Mouse (Mus musculus) limb, embryonic 15.5 days (tissue): ENCODE measurements around the gene Ace. TPM values are rescaled to one million over a fixed set of nuclear protein-coding genes. Genes with fewer than 3 reads are reported as not detected.

Experiments
- ATAC-seq: fragments of 200-750 bp; cut with Nextera tagmentation; 2 replicates; pipeline ENCODE4 v1.8.0; 2017; ENCODE audit warnings: low read depth, moderate TSS enrichment; ENCODE audit not compliant: insufficient number of reproducible peaks, low FRiP score, low TSS enrichment
- H3K27ac ChIP-seq: fragments of 300-500 bp; sonication (generic); 2 replicates; pipeline ENCODE4 v1.5.1; 2015; ENCODE audit warnings: moderate library complexity, mild to moderate bottlenecking, inconsistent platforms
- H3K27me3 ChIP-seq: fragments of 300-500 bp; sonication (generic); 2 replicates; pipeline ENCODE4 v1.6.1; 2015; ENCODE audit warnings: inconsistent platforms
- H3K36me3 ChIP-seq: fragments of 300-500 bp; sonication (generic); 2 replicates; pipeline ENCODE4 v1.6.1; 2015; ENCODE audit warnings: inconsistent platforms
- H3K4me1 ChIP-seq: fragments of 300-500 bp; sonication (generic); 2 replicates; pipeline ENCODE4 v1.6.1; 2015; ENCODE audit warnings: inconsistent platforms
- H3K4me2 ChIP-seq: fragments of 300-500 bp; sonication (generic); 2 replicates; pipeline ENCODE4 v1.6.1; 2015; ENCODE audit warnings: mild to moderate bottlenecking, inconsistent platforms
- H3K4me3 ChIP-seq: fragments of 300-500 bp; sonication (generic); 2 replicates; pipeline ENCODE4 v1.5.1; 2015; ENCODE audit warnings: mild to moderate bottlenecking, inconsistent platforms
- H3K9ac ChIP-seq: fragments of 300-500 bp; sonication (generic); 2 replicates; pipeline ENCODE4 v1.6.1; 2015; ENCODE audit warnings: inconsistent platforms
- H3K9me3 ChIP-seq: fragments of 300-500 bp; sonication (generic); 2 replicates; pipeline ENCODE4 v1.6.1; 2016; ENCODE audit warnings: inconsistent platforms
- WGBS: fragments of 180-500 bp; shearing (Covaris S2); methylation state at CpG from one replicate; pipeline ENCODE4 v1.1.7; 2015; 5-methylcytosine and 5-hydroxymethylcytosine counted together
- polyA plus RNA-seq: library from polyadenylated mRNA; unstranded; fragments of >200 nt; fragmentation: Nextera tagmentation; extraction: Ambion mirVana; gene quantifications from 2 replicates; pipeline ENCODE4 v1.2.1, GENCODE M21; 2015

Ace gene
- polyA plus RNA-seq, 1 experiment from 2014 or later = 1.0 TPM

DNA sequence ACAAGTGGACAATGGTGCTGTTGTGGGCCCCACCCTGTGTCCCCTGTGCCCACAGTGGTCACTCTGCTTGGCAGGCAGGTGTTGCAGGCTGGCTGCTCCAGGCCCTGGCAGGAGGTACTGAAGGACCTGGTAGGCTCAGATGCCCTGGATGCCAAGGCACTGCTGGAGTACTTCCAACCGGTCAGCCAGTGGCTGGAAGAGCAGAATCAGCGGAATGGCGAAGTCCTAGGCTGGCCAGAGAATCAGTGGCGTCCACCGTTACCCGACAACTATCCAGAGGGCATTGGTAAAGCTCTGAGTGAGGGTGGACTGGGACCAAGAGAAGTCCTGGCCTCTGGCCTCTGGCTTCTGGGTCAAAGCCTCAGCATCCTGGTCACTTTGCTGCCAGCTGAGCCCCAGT lies 6.8 kb downstream of the Ace start:
- no peak overlapping the region for H3K4me3 ChIP-seq
- no peaks in the 10 kb centered on the region for H3K4me1 ChIP-seq
- H3K36me3 ChIP-seq = no peaks in the 10 kb centered on the region
- H3K27me3 ChIP-seq = peaks cover 10% of the 10 kb centered on the region
- no peak for ATAC-seq
- WGBS = 84% methylated on average over 6 of the region's 6 CpGs
- no peak overlapping the region for H3K9ac ChIP-seq
- H3K27ac ChIP-seq = no peak overlapping the region
- no peaks in the 10 kb centered on the region for H3K9me3 ChIP-seq
- H3K4me2 ChIP-seq = no peak overlapping the region

GRCm38 (mm10) chr11:105975050-105975449 lies 7.3 kb downstream of the Ace start:
- H3K9me3 ChIP-seq = no peaks in the 10 kb centered on the region
- 66% methylated on average over 3 of the region's 3 CpGs for WGBS

DNA sequence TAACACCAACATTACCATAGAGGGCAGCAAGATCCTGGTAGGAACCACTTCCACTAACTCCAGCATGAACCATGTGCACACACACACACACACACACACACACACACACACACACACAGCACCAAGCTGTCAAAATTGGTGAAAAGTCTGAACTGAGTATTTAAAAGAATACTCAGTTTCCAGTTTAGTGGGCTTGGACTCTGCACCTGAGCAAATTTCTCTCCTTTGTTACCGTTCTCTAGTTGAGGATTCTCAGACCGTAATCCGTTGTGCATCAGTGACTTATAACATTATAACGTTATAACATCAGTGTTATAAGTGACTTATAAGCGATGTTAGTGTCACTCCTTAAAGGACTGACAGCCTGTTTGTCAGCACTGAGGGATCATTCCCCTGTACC lies 7.9 kb downstream of the Ace start:
- no peak for ATAC-seq
- Histone ChIP-seq H3K4me3 (no peak overlapping the region), H3K9ac (no peak overlapping the region)

More at GRCm38 (mm10) chr11:105975050-105975449, 7.3 kb downstream of the Ace start:
- Histone ChIP-seq H3K9ac (no peak overlapping the region), H3K27ac (no peak overlapping the region), H3K36me3 (no peaks in the 10 kb centered on the region), H3K4me2 (no peak overlapping the region), H3K4me1 (no peaks in the 10 kb centered on the region), H3K4me3 (no peak overlapping the region), H3K27me3 (peaks cover 5% of the 10 kb centered on the region)
- no peak for ATAC-seq

DNA sequence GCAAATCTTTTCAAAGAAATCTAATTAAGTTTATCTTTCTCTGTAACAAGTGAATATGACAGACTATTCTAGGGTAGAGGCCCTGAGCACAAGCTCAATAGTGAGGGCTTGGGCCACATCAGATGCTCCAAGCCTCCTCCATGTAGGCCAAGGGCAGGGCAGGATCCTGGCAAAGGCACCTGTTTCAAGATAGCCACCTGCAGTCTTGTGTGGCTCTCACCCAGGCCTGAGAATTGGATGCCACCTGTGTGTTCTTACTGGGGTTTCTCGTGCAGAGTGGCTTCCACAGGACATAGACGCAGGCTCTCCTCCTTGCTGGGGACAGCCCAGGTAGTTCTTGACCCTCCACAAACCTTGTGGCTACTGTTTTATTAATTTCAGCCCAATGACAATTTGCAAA lies 10.5 kb downstream of the Ace start:
- Histone ChIP-seq H3K27ac (no peak overlapping the region), H3K4me1 (no peaks in the 10 kb centered on the region), H3K4me2 (no peak overlapping the region), H3K27me3 (no peaks in the 10 kb centered on the region), H3K4me3 (no peak overlapping the region), H3K9me3 (no peaks in the 10 kb centered on the region), H3K36me3 (no peaks in the 10 kb centered on the region), H3K9ac (no peak overlapping the region)
- 79% methylated on average over 2 of the region's 2 CpGs for WGBS
- ATAC-seq = no peak

More for the DNA sequence above, 7.9 kb downstream of the Ace start:
- Histone ChIP-seq H3K9me3 (no peaks in the 10 kb centered on the region), H3K4me2 (no peak overlapping the region), H3K27ac (no peak overlapping the region), H3K27me3 (no peaks in the 10 kb centered on the region), H3K4me1 (no peaks in the 10 kb centered on the region), H3K36me3 (no peaks in the 10 kb centered on the region)
- WGBS = 87% methylated on average over 5 of the region's 5 CpGs

DNA sequence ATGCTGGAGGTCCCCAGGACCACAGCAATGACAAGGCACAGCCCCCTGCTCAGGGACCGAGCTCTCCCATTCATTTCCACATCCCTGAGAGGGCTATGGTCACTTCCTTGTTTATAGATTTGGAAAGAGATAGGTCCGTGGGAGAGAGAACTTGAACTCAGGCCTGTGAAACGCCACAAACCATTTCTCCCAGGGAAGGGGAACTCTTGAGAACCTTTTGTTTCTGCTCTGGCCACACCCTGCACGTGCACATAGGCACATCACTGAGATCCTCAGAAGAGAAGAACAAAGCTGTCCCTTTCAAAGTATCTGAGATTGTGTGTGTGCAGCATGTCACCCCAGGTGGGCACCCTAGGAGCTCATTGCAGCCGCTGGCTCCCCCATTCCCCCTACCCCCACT lies 10.9 kb downstream of the Ace start:
- no peak for ATAC-seq
- H3K4me3 ChIP-seq = no peak overlapping the region
- H3K9me3 ChIP-seq = no peaks in the 10 kb centered on the region
- no peaks in the 10 kb centered on the region for H3K27me3 ChIP-seq
- WGBS = 63% methylated on average over 5 of the region's 5 CpGs
- H3K36me3 ChIP-seq = no peaks in the 10 kb centered on the region
- H3K4me1 ChIP-seq = no peaks in the 10 kb centered on the region
- no peak overlapping the region for H3K4me2 ChIP-seq
- no peak overlapping the region for H3K27ac ChIP-seq
- no peak overlapping the region for H3K9ac ChIP-seq

DNA sequence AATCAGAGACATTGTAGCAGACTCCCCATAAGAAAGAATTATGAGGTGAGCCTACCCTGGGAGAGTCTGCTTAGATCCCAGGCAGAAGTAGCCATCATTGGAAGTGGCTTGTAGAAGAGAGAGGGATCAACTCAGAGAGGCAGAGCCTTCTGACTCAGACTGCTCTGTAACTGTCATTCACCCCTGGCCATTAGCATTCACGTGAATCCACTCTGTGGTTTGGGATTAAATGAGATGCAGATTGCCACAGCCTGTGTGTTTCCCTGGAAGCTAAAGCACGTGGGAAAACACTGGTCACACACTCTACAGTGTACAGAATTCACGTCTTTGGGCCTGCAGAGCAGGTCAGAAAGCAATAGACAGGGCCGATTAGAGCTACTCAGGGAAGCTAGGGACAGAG lies 16.7 kb downstream of the Ace start:
- H3K4me1 ChIP-seq = no peaks in the 10 kb centered on the region
- no peak for ATAC-seq
- 68% methylated on average over 4 of the region's 4 CpGs for WGBS
- H3K27ac ChIP-seq = no peak overlapping the region
- H3K4me3 ChIP-seq = no peak overlapping the region
- no peaks in the 10 kb centered on the region for H3K9me3 ChIP-seq
- no peak overlapping the region for H3K4me2 ChIP-seq
- H3K9ac ChIP-seq = no peak overlapping the region
- H3K27me3 ChIP-seq = no peaks in the 10 kb centered on the region; the same call in 1 of the 2 replicates
- H3K36me3 ChIP-seq = no peaks in the 10 kb centered on the region

DNA sequence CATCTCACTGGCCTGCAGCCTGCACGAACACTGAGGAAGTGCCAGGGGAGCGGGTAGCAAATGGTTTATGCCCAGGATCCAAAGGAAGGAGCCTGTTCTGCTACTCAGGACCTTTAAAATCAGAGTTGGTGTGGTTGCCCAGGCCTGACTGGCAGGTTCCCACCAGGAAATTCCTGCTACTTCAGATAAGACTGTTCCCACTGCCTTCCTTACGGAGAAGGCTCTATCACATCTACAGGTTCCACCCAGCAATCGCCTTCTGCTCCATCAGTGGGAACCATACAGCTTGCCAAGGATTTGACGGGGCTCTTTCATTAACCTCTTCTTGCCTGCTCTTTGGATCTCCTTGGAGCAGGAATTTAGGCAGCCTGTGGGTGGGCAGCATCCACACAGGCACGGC lies 19.7 kb downstream of the Ace start:
- no peaks in the 10 kb centered on the region for H3K36me3 ChIP-seq
- H3K4me3 ChIP-seq = no peak overlapping the region
- H3K27ac ChIP-seq = no peak overlapping the region
- no peaks in the 10 kb centered on the region for H3K9me3 ChIP-seq
- H3K9ac ChIP-seq = no peak overlapping the region
- no peak overlapping the region for H3K4me2 ChIP-seq
- ATAC-seq = no peak
- H3K27me3 ChIP-seq = no peaks in the 10 kb centered on the region; the same call in 1 of the 2 replicates
- 73% methylated on average over 6 of the region's 6 CpGs for WGBS
- H3K4me1 ChIP-seq = no peaks in the 10 kb centered on the region

GRCm38 (mm10) chr11:105989446-105989845 lies 21.7 kb downstream of the Ace start:
- H3K4me1 ChIP-seq = no peaks in the 10 kb centered on the region
- H3K36me3 ChIP-seq = no peaks in the 10 kb centered on the region
- no peak for ATAC-seq
- no peaks in the 10 kb centered on the region for H3K9me3 ChIP-seq
- 80% methylated on average over 6 of the region's 6 CpGs for WGBS
- H3K9ac ChIP-seq = no peak overlapping the region
- no peak overlapping the region for H3K27ac ChIP-seq
- H3K4me2 ChIP-seq = no peak overlapping the region
- H3K4me3 ChIP-seq = no peak overlapping the region
- no peaks in the 10 kb centered on the region; the same call in 1 of the 2 replicates for H3K27me3 ChIP-seq

DNA sequence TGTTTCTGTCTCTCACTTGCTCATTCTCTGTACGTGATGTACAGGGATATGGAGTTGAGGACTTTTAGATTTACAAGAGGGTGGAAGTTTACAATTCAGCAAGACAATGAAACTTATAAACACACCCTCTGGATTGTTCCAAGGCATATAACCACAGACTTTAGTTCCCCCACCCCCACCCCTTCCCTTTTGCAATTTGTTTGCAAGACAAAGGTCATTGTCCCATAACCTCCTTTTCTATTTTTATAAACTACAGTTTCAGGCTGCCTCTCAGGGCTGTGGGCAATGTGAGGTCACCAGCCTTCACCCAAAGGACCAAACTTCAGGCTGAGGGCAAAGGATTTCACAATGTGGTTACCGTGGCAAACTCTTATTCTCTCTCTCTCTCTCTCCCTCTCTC lies 22.5 kb downstream of the Ace start:
- H3K27ac ChIP-seq = no peak overlapping the region
- no peak overlapping the region for H3K4me3 ChIP-seq
- 64% methylated on average over 2 of the region's 2 CpGs for WGBS
- ATAC-seq = no peak
- no peaks in the 10 kb centered on the region; the same call in 1 of the 2 replicates for H3K27me3 ChIP-seq
- no peaks in the 10 kb centered on the region for H3K9me3 ChIP-seq
- H3K4me1 ChIP-seq = no peaks in the 10 kb centered on the region
- H3K36me3 ChIP-seq = no peaks in the 10 kb centered on the region
- H3K9ac ChIP-seq = no peak overlapping the region
- no peak overlapping the region for H3K4me2 ChIP-seq

DNA sequence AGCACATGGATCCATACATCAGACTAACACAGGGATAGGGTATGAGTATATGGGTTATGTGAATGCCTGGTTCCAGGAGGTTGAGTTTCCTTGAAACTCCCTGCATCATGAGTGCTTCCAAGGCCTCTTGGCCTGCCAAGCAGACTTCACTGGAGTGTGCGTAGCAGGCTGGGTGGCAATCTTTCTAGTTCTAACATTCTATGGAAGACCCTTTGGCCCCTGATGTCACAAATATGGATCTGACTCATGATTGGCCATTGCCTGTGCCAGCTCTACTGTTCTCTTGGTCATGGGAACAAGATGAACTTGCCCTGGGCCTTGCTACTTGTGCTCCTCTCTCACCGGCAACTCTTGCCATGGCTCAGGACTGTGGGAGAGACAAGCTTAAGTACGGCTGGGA lies 26.6 kb downstream of the Ace start, which contains the start of gene Ace3:
Ace3 (plus strand) TSS at position 301 of the 400 bp plus-strand sequence.
- no peak for ATAC-seq
- no peaks in the 10 kb centered on the region for H3K9me3 ChIP-seq
- H3K36me3 ChIP-seq = no peaks in the 10 kb centered on the region
- 95% methylated on average over 3 of the region's 3 CpGs for WGBS
- H3K27me3 ChIP-seq = no peaks in the 10 kb centered on the region; the same call in 1 of the 2 replicates
- H3K27ac ChIP-seq = no peak within 1 kb of the TSS
- H3K4me3 ChIP-seq = no peak within 1 kb of the TSS
- no peaks in the 10 kb centered on the region for H3K4me1 ChIP-seq
- H3K9ac ChIP-seq = no peak within 1 kb of the TSS
- H3K4me2 ChIP-seq = no peak within 1 kb of the TSS

- Histone ChIP-seq H3K36me3 (no peaks in the 10 kb centered on the region), H3K27me3 (no peaks in the 10 kb centered on the region), H3K9me3 (no peaks in the 10 kb centered on the region), H3K4me1 (no peaks in the 10 kb centered on the region), H3K4me3 (no peak overlapping the region), H3K9ac (no peak overlapping the region), H3K27ac (no peak overlapping the region), H3K4me2 (no peak overlapping the region)
- no peak for ATAC-seq
- 89% methylated on average over 6 of the region's 6 CpGs for WGBS
These were observed 32.3 kb downstream of the Ace start for GRCm38 (mm10) chr11:106000062-106000461.

GRCm38 (mm10) chr11:106001718-106002117 lies 34.0 kb downstream of the Ace start:
- H3K4me2 ChIP-seq = no peak overlapping the region
- no peaks in the 10 kb centered on the region for H3K9me3 ChIP-seq
- H3K4me1 ChIP-seq = no peaks in the 10 kb centered on the region
- no peak for ATAC-seq
- H3K27ac ChIP-seq = no peak overlapping the region
- no peaks in the 10 kb centered on the region for H3K36me3 ChIP-seq
- no peak overlapping the region for H3K4me3 ChIP-seq
- 50% methylated on average over 4 of the region's 4 CpGs for WGBS
- no peak overlapping the region for H3K9ac ChIP-seq
- H3K27me3 ChIP-seq = no peaks in the 10 kb centered on the region

DNA sequence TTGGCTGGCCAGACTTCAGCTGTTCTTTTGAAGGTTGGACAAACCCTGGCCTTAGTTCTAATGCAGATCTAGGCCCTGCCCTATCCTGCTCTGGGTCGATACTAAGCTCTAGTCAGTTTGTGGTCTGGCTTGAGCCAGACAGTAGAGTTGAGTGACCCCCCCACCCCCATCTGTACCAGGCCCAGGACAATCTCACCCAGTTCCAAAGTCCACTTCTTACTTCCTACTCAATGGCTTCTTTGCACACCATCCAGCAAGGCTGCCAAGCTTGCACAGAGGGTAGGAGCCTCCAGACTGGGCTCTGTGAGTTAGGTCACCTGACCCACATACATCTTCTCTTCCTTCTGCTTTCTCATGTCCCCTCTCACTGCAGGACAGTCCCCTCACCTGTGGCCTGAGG lies 36.8 kb downstream of the Ace start:
- Histone ChIP-seq H3K27me3 (peaks cover 10% of the 10 kb centered on the region; the same call in 1 of the 2 replicates), H3K27ac (no peak overlapping the region), H3K4me2 (no peak overlapping the region), H3K4me1 (peaks cover 4% of the 10 kb centered on the region), H3K4me3 (no peak overlapping the region), H3K9me3 (no peaks in the 10 kb centered on the region), H3K9ac (no peak overlapping the region), H3K36me3 (no peaks in the 10 kb centered on the region)
- no peak for ATAC-seq
- 88% methylated on average over 1 of the region's 1 CpGs for WGBS
